Mouse (Mus musculus): ENCODE measurements around the gene Ppm1e.

The Ppm1e gene

DNA sequence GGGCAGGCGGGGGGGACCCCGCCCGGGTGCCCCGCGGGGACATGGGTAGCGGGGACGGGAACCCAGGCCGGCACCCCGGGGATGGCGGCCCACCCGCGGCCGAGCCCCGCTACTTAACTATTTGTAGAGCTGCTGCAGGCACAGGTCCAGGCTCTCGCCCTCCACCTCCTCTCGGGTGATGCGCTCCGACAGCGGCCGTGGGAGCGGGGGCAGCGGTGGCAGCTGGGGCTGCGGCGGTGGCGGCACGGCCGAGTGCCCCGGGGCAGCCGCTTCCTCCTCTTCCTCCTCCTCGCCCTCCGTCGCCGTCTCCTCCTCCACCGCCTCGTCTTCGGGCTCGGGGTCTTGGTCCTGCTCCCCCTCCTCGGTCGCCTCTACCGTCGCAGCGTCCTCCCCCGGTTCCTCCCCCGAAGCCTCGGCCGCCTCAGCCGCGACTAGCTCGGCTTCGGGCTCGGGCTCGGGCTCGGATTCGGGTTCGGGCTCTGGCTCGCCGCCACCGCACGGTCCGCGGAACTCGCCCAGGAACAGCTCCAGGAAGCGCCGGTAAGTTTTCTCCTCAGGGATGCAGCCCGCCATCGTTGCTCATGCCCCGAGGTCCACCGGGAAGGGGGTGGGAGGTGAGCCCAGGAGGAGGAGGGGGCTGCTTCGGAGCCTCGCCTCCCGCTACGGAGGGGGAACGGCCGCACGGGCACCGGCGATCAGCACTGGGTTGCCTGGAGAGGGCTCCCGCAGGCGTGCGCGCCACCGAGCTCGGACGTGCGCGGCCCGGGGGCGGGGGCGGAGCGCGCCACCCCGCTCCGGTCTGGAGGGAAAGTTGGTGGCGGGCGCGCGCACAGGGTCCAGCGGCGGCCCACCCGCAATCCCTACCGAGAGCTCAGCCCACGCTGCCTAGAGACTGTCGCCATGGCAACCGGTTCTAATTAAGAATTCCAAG is at the start of gene Ppm1e:
Ppm1e (minus strand) TSS at position 693 of the 931 bp plus-strand sequence.
- DNase-seq (ENCODE audit: extremely low read depth, low read depth), result peak; percentile 32

DNA sequence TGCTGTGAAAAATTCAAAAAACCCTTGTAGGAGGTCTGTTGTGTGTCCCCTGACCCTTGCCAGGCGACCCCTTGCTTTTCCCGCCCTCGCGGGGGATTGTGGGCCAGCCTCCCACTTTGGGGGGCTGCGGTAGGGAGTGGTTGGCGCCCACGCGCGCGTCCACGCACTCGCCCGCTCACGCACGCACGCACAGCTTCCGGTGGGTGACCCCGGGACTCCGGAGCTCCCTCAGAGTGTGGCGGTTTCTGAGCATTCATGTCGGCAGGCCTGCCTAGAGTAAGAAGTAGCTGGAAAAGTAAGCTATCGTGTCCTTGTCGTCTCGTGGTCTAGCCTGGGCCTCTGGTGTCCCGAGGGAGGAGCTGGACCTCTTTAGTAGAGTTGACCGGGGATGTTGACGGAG is 46.1 kb upstream of the Ppm1e start, which contains the start of the genes Rad51c and Tex14:
Rad51c (minus strand) TSS at position 79 of the 400 bp plus-strand sequence.
Tex14 (plus strand) TSS at position 190 of the 400 bp plus-strand sequence.
- no peak for DNase-seq (ENCODE audit: extremely low read depth, low read depth)

DNA sequence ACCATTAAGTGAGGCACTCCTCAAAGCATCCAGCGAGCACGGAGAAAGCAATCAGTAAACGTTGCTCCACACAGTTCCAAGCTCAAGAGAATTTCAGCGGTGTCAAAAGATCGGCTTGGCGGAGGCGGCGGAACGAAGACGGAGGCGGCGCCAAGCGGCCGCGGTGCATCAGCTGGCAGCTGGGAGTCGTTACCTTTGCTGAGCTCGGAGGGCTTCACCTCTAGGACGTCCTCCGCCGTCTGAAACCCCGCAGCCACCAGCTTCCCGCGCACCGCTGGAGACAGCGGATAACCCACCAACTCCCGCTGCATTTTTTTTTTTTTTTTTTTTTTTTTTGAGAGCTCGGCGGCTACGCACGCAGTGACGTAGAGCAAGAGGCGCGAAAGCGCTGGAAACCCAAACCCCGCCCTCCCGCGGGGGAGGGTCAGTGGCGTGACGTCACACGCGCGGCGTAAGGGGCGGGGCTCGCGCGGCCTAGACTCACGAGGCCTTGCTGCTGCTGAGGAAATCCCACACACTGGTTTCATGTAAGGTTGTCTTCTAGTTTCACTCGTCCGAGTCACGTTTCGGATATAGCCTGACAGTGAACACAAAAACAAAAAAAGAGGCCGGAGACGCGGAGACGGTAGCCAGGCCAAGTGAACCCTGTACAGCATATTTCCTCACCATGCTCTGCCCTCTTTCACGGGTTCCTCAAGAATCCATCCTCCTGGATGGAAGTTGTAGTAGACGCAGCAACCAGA is 45.5 kb upstream of the Ppm1e start:
- DNase-seq (ENCODE audit: extremely low read depth, low read depth), result peak; percentile 84

DNA sequence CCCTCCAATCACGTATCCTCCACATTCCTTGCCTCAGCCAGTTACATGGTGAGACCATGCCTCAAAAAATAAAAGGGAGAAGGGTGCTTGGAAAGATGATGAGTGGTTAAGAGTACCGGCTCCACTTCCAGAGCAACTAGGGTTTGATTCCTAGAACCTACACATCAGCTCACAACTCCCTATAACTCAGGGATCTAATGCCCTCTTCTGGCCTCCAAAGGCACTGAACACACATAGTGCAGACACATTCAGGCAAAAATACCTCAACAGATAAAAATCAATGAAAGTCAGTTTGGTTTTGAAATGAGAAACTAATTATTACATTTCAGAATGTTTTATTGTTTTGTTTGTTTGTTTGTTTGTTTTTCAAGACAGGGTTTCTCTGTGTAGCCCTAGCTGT is 39.6 kb upstream of the Ppm1e start:
- no peak for DNase-seq (ENCODE audit: extremely low read depth, low read depth)

DNA sequence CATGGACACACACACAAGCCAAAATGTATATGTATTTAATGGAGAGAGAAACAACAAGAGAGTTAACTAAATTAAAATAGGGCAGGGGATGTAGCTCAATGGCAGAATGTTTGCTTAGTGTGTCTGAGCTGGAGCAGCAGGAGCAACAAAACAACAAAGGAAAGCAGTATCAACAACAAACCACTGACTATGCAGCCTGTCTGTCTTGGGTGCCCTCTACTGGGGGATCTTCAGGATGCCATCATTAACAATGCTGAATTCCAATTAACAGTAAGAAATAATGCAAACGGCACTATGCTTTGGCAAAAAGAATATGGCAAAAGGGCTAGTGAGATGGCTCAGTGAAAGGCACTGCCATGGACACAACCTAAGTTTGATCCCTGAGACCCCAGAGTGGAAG is 35.0 kb upstream of the Ppm1e start:
- DNase-seq (ENCODE audit: extremely low read depth, low read depth), result peak; percentile 30

DNA sequence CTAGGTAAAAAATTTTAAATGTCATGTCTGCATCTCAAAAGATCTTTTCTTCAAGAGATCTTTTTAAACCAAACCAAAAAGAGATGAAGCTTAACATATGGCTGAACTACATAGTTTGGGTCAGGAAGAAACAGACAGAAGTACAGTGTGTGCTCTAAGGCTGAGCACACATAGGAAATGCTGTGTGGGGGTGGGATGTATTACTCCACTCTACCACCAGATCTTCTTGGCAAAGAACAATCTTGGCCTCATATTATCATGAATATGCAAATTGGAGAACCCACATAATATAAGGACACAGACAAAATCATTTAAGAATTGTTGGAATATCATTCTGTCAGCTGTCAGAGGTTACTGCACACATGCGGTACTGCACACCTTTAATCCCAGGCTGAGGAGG is 26.9 kb upstream of the Ppm1e start:
- no peak for DNase-seq (ENCODE audit: extremely low read depth, low read depth)

DNA sequence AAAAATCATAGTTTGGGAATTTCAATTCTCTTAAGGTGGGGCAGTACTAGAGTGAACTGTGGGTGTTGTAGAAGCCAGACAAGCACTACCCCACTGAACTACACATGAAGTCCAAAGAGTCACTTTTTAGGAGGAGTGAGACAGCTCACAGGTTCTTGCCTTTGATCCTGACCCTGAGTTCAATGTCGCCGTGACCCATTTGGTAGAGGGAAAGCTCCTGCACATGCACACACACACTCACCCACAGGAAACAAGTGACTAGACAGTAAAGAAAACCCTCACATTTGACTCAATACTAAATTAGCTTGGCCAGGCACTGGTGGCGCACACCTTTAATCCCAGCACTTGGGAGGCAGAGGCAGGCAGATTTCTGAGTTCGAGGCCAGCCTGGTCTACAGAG is 25.7 kb upstream of the Ppm1e start:
- no peak for DNase-seq (ENCODE audit: extremely low read depth, low read depth)

DNA sequence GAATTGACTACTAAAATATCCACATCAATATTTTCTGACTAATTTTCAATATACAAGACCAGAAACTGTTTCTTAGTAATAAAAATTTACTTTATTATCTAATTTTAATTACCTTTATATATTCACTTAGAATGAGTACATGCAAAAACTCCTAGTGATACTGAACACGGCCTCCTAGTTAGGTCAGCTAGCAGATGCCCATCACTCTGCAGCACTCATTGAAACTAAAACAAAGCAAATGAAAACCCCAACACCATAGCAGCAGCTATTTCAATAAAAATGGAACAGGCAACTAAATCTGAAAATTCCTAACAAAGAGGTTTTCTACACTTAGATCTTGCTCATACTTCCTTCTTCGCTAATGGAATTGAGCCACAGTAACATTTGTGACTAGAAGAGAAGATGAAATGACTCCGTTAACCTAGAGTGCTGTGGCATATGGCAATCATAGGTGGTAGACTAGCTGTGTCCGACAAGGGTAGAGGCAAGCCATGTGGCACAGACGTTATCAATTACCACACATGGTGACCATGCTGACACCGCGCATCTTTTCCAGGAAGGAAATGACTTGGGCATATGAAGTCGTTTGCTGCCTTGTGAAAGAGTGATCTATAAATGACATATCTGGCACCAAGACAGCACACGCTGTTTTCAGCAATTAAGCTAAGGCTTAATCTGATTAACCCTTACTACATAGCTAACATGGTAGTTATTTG is 9.2 kb upstream of the Ppm1e start:
- peak; percentile 59 for DNase-seq (ENCODE audit: extremely low read depth, low read depth)

DNA sequence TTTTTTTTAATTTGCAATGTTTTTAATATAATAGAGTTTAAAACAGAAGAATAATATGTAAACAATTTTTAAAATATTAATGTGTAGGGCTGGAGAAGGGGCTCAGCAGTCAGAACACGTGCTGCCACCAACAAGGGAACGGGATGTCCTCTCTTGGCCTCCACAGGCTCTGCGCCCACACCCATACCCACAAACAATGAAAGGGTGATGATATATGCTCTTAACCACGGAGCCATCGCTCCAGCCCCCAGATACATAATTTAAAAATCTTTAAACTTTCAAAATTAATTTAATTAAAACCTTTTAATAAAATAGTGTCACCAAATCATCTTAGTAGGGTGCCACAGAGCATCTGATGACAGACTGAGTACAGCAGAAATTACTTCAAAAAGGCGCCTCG is 8.2 kb upstream of the Ppm1e start:
- DNase-seq (ENCODE audit: extremely low read depth, low read depth), result no peak

DNA sequence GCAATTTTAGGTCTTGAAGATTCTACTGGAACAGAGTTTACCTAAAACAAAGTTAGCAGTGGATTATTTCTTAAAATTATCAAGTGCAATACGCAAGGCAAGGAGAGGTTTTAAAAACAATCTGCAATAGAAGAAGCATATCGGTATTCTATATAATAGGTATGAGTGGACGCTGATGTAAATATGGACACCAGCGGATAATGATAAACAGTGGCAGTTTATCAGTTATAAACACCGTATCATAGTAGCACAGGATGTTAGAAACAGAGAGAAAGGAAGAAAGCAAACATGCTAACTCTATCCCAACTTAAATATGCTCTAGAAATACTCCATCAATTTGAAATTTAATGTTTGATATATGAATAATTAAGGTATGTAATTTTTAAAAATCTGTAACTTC is 6.3 kb upstream of the Ppm1e start:
- DNase-seq (ENCODE audit: extremely low read depth, low read depth), result no peak

DNA sequence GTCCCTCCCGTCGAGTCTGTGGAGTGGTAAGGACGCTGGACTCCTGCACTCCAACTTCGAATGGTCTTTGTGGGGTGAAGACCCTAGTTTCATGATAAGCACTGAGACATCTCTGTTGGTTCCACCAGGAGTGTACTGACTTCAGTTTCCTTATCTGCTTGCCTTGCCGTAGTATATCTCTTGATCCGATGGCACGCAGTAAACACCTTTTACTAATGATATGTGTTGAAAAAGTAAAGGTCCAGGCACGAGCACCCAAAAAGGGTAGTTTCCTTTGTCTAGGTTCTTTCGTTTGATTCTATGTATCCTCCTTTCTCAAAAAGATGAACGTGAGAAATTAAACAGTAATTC is 414 bp upstream of the Ppm1e start:
- no peak for DNase-seq (ENCODE audit: extremely low read depth, low read depth)

DNA sequence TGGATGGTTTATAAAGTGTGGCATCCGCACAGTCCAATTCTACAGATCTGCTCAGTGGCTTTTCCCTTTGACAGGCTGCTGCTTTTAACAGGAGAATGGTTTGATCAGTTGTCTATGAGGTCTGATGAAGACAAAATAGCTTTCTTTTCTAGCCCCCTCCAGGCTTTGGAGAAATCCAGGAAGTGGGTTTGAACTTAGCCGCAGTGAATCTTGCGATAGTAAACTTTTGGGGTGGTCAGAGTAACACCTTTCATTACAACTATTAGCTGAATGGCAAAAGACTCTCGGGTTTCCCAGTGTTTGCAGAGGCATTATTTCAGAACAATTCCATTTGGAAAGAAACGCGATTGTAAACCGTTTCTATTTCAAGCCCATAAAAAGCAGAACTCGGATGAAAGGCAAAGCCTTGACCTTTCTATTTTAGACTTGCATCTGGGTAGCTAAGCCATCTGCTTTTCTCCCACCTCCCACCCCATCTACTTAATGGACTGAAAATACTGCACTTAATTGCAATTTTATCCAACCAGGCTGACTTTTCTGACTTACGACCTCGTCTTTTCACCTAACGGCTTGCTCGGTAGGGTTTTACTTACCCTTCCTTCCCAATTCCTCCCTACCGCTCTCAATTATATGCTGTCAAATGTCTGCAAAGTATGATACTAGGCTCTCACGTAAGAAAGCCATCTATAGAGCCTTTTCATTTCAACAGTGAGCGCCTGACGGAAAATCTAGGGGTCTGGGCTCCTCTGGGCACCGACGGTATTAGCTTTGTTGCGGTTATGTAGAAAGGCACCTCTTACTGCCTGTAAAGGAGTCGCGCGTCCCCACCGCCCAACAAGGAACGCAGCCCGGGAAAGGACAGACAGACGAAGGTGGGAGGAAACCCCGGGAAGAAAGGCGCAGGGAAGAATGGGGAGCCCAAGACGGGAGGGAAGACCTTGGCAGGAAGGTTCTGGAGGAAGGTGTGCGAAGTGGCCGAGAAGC is 1.2 kb downstream of the Ppm1e start:
- peak; percentile 41 for DNase-seq (ENCODE audit: extremely low read depth, low read depth)

DNA sequence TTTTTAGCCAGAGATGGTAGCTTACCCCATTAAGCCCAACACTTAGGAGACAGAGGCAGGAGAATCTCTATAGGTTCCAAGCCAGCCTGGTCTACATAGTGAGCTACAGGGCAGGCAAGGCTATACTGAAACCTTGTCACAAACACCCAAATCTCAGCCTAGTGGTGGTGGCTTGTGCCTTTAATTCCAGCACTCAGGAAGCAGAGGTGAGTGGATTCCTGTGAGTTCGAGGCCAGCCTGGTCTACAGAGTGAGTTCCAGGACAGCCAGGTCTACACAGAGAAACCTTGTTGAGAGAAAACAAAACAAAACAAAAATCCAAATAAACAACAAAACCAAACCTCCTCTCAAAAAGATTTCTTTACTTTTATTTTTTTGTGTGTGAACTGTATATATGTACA is 4.0 kb downstream of the Ppm1e start:
- no peak for DNase-seq (ENCODE audit: extremely low read depth, low read depth)

DNA sequence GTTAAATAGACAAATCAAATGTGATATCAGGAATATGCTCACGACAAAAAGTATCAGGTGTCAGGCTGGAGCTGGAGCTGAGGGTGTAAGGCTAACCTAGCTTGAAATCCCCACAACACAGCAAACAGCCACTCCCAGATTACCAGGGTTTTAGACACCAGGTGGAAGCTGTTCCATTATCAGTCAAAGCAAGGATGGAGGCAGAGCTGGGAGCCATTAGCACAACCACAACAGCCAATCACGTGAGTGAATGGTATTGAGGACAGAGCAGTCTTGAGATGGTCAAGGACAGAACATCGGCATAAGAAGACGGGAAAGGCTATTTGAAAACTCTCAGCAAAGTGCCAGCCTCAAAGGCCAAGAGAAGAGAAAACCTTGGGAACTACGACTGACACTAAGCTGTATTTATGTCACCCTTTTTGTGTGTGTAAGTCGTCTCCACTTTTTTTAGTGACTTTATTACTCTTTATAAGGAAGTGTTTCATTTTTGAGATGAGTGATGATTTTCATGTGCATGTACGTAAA is 5.1 kb downstream of the Ppm1e start:
- no peak for DNase-seq (ENCODE audit: extremely low read depth, low read depth)

DNA sequence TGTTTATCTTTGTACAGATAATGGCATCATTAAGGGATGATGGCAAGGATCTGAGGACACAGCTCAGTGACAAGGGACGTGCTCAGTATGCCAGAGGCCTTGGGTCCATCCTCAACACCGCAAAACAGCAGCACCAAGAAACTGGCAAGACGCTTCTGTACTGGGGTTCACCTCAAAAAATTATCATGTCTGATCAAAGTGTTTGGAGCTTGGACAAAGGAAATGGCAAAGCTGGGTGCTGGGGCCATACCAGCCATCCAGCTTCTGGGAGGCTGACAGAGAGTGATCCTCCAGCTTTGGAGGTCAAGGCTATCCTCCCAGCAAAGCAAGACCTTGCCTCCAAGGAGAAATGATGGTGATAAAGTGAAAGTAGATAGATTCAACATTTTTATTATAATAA is 32.4 kb downstream of the Ppm1e start:
- no peak for DNase-seq (ENCODE audit: extremely low read depth, low read depth)

DNA sequence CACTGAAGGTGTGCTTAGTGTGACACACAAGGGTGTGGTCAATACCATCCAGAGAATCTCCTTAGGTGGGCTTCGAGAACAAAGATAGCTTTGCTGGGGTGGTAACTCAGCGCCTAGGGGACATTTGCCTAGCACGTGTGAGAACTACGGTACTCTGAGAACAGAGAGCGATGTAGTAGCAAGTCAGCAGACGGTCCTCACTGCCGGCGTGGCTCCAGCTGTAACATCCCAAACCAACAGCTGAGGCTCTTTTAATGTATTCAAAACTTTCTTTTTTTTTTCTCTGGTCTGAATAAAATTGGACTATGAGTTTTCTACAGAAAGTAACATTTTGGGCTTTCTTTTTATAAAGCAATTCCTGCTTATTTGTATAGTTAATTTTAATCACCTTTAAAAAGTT is 36.3 kb downstream of the Ppm1e start:
- no peak for DNase-seq (ENCODE audit: extremely low read depth, low read depth)

DNA sequence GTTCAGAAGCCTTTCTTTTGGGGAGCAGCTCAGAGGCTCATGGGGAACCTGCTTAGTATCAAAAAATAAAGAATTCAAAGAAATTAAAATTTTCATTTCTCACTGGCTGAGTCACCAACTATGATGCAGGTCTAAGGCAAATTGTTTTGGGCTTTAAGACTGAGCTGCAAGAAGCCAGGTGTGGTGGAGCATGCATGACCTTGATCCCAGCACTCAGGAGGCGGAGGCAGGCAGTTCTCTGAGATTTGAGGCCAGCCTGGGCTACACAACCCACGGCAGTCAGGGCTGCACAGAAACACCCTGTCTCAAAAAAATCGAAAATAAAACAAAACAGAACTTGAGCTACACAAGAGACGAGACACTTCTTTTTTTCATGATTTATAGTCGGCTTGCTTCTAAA is 38.8 kb downstream of the Ppm1e start:
- DNase-seq (ENCODE audit: extremely low read depth, low read depth), result no peak

DNA sequence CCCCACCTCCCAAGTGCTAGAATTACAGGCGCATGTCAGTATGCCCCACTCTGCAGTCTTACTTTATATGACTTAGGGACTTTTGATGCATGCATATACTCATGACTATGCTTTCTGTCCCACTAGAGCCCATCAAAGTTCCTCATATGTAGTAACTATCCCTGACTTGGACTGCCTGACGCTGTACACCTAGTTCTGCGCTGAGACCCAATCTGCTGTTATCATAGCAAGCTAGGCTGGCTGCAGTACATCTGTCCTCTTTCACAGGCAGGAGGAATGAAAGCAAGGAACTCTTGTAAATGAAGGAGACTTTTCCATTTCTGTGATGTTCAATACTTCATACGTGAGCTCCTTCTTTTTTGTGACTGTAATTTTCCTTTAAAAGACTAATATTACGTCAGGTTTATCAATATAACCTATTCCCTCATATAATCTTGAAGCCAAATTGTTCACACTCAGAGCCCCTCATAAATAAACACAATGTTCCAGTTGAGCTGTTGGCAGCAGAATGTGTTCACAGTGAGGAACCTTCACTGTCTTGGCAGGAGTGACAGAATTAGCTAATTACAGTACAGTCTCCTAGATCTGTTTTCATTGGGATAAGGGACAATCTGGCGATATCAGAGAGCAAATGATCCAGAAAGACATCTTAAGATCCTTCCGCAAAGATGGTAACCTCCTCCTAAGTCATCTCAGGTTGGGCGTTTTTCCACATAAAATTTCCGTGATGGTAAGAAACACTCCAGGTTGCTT is 39.7 kb downstream of the Ppm1e start:
- DNase-seq (ENCODE audit: extremely low read depth, low read depth), result no peak

DNA sequence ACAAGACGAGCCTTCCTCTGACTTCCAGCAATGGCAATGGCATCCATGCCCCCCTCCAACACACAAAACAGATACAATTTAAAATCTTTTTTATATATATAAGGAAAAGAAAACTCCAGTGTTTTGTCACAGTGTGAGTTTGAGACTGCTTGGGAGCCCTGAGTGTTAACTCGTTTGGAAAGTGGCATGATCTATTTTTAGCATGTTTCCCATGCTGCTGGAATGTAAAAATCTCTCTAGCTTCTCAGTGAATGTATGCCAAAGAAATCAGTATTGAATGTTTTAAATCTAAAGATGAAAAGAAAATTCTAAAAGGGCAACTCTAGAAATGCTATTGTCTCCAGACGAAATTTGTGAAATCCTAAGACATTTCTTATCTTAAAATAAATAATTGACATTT is 45.3 kb downstream of the Ppm1e start:
- no peak for DNase-seq (ENCODE audit: extremely low read depth, low read depth)

DNA sequence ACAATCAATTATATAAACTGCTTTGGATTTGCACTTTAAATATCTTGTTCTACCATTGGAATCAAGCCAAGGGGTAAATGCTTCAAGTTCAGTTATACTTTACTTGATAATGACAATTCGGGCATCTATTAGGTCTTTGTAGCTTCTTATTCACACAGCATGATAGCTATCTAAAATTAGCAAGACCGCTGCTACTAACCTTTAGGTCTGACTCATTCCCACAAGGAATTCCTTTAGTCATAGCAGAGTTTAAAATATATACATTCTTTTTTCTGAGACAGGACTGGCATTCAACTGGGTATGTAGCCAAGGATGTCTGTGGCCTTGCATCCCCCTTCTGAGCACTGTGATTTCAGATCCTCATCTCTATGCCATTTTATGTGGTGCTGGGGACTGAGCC is 48.5 kb downstream of the Ppm1e start:
- DNase-seq (ENCODE audit: extremely low read depth, low read depth), result no peak
